Mouse (Mus musculus) adrenal gland, postnatal 10 days (tissue): Measurements from ENCODE around the gene Snapc5. TPM values are rescaled to one million over a fixed set of nuclear protein-coding genes. Genes with fewer than 3 reads are reported as not detected.

Experiments used
- microRNA-seq: library from miRNA; unstranded; fragments of <30 nt; microRNA quantifications from one replicate; pipeline ENCODE4 v1.2.0, GENCODE M21; 2021
- total RNA-seq, 2 experiments: library from RNA; stranded (reverse); gene quantifications; 2 replicates each; pipeline ENCODE4 v1.2.3; 2021

Gene Snapc5
- total RNA-seq, 2 experiments from 2014 or later, result 17.4 to 20.8 TPM

Small RNA genes within 50 kb of the gene (microRNA-seq; reads per million reads assigned to microRNA genes)
- gene Gm24106, result not detected

Other genes with a start within 250 kb of the Snapc5 start
- gene Smad6, start 157.2 kb upstream of the Snapc5 start, total RNA-seq, result 10 to 100 TPM; 15.0 to 16.9 TPM
- gene Lctl, start 62.1 kb upstream of the Snapc5 start, total RNA-seq, result 1 to 10 TPM; 2.0 to 2.8 TPM
- gene Zwilch, start 6.2 kb upstream of the Snapc5 start, total RNA-seq, result 10 to 100 TPM in 1 of 2 experiments, 1 to 10 TPM in 1; 5.9 to 12.8 TPM
- 100 to 1,000 TPM; 901 to 923 TPM for gene Rpl4, start 5.9 kb upstream of the Snapc5 start, total RNA-seq
- gene Uchl4, start 55.9 kb downstream of the Snapc5 start, total RNA-seq, result 1 to 10 TPM; 1.9 to 3.1 TPM
- 10 to 100 TPM; 54.7 to 55.1 TPM for gene Map2k1, start 74.4 kb downstream of the Snapc5 start, total RNA-seq
- gene Tipin, start 102.3 kb downstream of the Snapc5 start, total RNA-seq, result 10 to 100 TPM; 34.1 to 50.3 TPM
- gene Dis3l, start 162.0 kb downstream of the Snapc5 start, total RNA-seq, result 10 to 100 TPM; 17.3 to 17.4 TPM
- 1 to 10 TPM; 2.0 to 3.0 TPM for gene Megf11, start 206.4 kb downstream of the Snapc5 start, total RNA-seq